Mouse (Mus musculus) v-Abl transformed pro-B cells (cell line): ENCODE measurements around the gene Os9.

ENCODE experiments used
- in situ Hi-C, 2 experiments: fragments of 400-800 bp; cut with MboI; formaldehyde crosslinking; loops; one replicate each; pipeline ENCODE4 v1.15.1; 2025; ENCODE audit not compliant: unreplicated experiment in 2 of 2

Os9 gene

DNA sequence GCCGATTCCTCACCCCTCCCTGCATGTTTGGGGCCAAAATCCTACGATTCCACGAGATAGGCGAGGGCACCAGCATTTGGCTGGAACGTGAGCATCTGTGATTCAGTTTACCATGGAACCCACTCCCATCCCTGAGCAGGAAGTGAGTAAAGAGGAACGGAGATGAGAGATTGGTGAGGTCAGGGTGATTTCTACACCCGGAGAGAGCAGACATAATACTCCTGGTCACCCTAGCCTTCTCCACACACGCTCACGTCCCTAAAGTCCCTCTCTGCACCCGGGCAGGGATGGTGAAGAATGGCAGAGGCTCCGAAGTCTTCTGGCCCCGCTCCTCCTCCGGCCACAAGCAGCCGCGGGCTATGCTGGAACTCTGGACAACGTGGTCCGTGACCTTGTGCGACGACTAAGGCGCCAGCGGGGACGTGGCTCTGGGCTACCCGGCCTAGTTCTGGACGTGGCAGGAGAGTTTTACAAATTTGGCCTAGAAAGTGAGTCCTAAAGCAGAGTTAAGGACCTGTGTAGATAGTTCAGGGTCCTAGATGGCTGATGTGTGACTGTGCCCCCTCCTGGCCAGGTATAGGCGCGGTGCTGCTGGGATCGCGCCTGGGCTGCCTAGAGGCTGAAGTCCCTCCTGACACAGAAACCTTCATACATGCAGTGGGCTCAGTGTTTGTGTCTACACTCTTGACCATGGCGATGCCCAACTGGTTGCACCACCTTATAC is 71.4 kb downstream of the Os9 start:
- in situ Hi-C loops = no loop called here

DNA sequence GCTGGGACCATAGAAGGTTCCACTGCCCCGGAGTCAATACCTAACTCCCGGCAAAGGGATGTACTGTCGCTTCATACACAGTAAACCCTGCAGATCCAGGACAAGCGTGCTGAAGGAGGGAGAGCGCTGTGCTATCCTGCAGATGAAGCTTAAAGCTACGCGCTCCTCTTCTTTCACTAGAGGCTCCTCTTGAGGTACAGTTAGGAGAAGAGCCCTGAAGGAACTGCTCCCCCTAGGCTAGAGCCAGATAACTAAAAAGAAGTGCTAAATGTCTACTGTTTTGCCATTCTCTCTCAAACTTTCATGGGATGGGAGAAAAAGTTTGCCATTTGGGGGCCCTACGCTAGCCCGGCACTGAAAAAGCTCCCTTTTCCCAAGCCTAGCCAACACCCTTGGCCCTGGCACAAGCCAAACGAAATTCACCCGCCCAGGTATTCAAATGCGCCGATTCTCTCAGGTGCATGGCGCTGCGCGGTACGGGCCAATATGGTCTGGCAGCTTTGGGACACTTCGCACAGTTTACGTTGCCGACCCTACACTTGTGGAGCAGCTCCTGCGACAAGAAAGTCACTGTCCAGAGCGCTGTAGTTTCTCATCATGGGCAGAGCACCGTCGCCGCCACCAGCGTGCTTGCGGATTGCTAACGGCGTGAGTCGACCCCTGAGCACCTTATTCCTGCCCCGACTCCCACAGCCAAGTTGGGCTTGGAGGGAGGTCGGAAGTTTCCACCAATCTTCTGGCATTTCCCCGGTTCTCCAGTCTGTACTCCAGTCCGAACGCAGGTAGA is 72.1 kb downstream of the Os9 start:
- in situ Hi-C loops = no loop called here

DNA sequence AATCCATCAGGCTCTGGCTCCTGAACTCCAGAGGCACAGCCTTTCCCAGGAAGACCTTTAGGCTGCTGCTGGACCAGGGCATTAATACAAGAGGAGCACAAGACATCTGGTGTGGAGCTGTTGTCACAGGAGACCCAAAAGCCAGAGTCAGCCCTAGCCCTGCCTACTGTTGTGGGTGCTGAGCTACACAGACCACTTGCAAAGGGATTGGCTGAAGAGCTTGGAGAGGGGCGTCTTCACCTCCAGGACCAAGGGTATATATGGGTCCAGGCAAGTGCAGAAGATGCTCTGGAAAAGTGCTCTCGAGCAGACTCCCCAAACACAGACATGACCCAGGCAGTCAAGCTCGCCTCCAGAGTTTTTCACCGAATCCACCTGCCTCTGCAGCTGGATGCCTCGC is 73.0 kb downstream of the Os9 start, which contains the start of gene Cyp27b1:
Cyp27b1 (plus strand) TSS at position 297 of the 400 bp plus-strand sequence.
- in situ Hi-C loops = no loop called here
